Mouse (Mus musculus) forebrain, embryonic 10.5 days (tissue): ENCODE measurements around the gene Mknk1. TPM values are rescaled to one million over a fixed set of nuclear protein-coding genes. Genes with fewer than 3 reads are reported as not detected.

Experiments used
- DNase-seq: peaks from one replicate; pipeline ENCODE4 v3.0.0-alpha.2; 2017; ENCODE audit warnings: low spot score; ENCODE audit errors: extremely low spot score
- H3K27ac ChIP-seq: fragments of 300-500 bp; sonication (generic); 2 replicates; pipeline ENCODE4 v1.5.1; 2016; ENCODE audit warnings: mild to moderate bottlenecking
- H3K27me3 ChIP-seq: fragments of 300-500 bp; sonication (generic); 2 replicates; pipeline ENCODE4 v1.6.1; 2016; ENCODE audit warnings: mild to moderate bottlenecking; ENCODE audit not compliant: poor library complexity, severe bottlenecking
- H3K36me3 ChIP-seq: fragments of 300-500 bp; sonication (generic); replicated peaks from 2 replicates; pipeline ENCODE4 v1.6.1; 2016; ENCODE audit warnings: mild to moderate bottlenecking, moderate library complexity
- H3K4me1 ChIP-seq: fragments of 300-500 bp; sonication (generic); 2 replicates; pipeline ENCODE4 v1.6.1; 2016
- H3K4me3 ChIP-seq: fragments of 300-500 bp; sonication (generic); 2 replicates; pipeline ENCODE4 v1.5.1; 2016; ENCODE audit warnings: mild to moderate bottlenecking, moderate library complexity
- H3K9me3 ChIP-seq: fragments of 300-500 bp; sonication (generic); 2 replicates; pipeline ENCODE4 v1.6.1; 2016; ENCODE audit warnings: mild to moderate bottlenecking, moderate library complexity
- WGBS: fragments of 180-500 bp; shearing (Covaris S2); methylation state at CpG from one replicate; pipeline ENCODE4 v1.1.7; 2016; 5-methylcytosine and 5-hydroxymethylcytosine counted together
- polyA plus RNA-seq: library from polyadenylated mRNA; unstranded; fragments of >200 nt; fragmentation: Nextera tagmentation; extraction: Ambion mirVana; gene quantifications from 2 replicates; pipeline ENCODE4 v1.2.1, GENCODE M21; 2016

Mknk1 gene
- polyA plus RNA-seq, 1 experiment from 2014 or later: 26.5 TPM

- DNase-seq: peak; percentile 19
- no peaks in the 10 kb centered on the region for H3K9me3 ChIP-seq
- WGBS: 5% methylated on average over 4 of the region's 4 CpGs
- peaks cover 51% of the 10 kb centered on the region for H3K27me3 ChIP-seq
- H3K27ac ChIP-seq: peak overlapping the region; percentile 82
- peaks cover 19% of the 10 kb centered on the region for H3K4me1 ChIP-seq
- 0 out of 2 replicates have a peak, but pooled peaks cover 3% of the 10 kb centered on the region for H3K36me3 ChIP-seq
- peak overlapping the region; percentile 69 for H3K4me3 ChIP-seq
Measured at GRCm38 (mm10) chr4:115827535-115827887, 11.5 kb upstream of the Mknk1 start.

GRCm38 (mm10) chr4:115827888-115828571 lies 11.0 kb upstream of the Mknk1 start, which contains the start of gene Mob3c:
Mob3c (plus strand) TSS chr4:115828092.
- WGBS: under 1% methylated on average over 57 of the region's 57 CpGs
- peak; percentile 80 for DNase-seq
- Histone ChIP-seq H3K36me3 (0 out of 2 replicates have a peak, but pooled peaks cover 3% of the 10 kb centered on the region), H3K27ac (peak within 1 kb of the TSS; percentile 82), H3K27me3 (peaks cover 51% of the 10 kb centered on the region), H3K4me3 (peak within 1 kb of the TSS; percentile 69), H3K9me3 (no peaks in the 10 kb centered on the region), H3K4me1 (peaks cover 19% of the 10 kb centered on the region)

- peaks cover 51% of the 10 kb centered on the region for H3K27me3 ChIP-seq
- no peaks in the 10 kb centered on the region for H3K9me3 ChIP-seq
- no peak for DNase-seq
- 5% methylated on average over 8 of the region's 8 CpGs for WGBS
- H3K27ac ChIP-seq: peak overlapping the region; percentile 82; the same call in 1 of the 2 replicates
- peak overlapping the region; percentile 69 for H3K4me3 ChIP-seq
- peaks cover 19% of the 10 kb centered on the region for H3K4me1 ChIP-seq
- H3K36me3 ChIP-seq: 0 out of 2 replicates have a peak, but pooled peaks cover 3% of the 10 kb centered on the region
Measured at GRCm38 (mm10) chr4:115828572-115828902, 10.5 kb upstream of the Mknk1 start.

GRCm38 (mm10) chr4:115830491-115830890 lies 8.5 kb upstream of the Mknk1 start:
- Histone ChIP-seq H3K36me3 (0 out of 2 replicates have a peak, but pooled peaks cover 3% of the 10 kb centered on the region), H3K27me3 (peaks cover 49% of the 10 kb centered on the region), H3K4me1 (peaks cover 14% of the 10 kb centered on the region), H3K9me3 (no peaks in the 10 kb centered on the region), H3K27ac (no peak overlapping the region), H3K4me3 (no peak overlapping the region)
- no peak for DNase-seq
- WGBS: 87% methylated on average over 5 of the region's 5 CpGs

GRCm38 (mm10) chr4:115831221-115831620 lies 7.8 kb upstream of the Mknk1 start:
- 0 out of 2 replicates have a peak, but pooled peaks cover 3% of the 10 kb centered on the region for H3K36me3 ChIP-seq
- no peak overlapping the region for H3K27ac ChIP-seq
- no peak for DNase-seq
- no peak overlapping the region for H3K4me3 ChIP-seq
- no peaks in the 10 kb centered on the region for H3K9me3 ChIP-seq
- H3K4me1 ChIP-seq: peaks cover 14% of the 10 kb centered on the region
- 94% methylated on average over 22 of the region's 22 CpGs for WGBS
- peaks cover 42% of the 10 kb centered on the region for H3K27me3 ChIP-seq

GRCm38 (mm10) chr4:115832040-115832439 lies 7.0 kb upstream of the Mknk1 start:
- Histone ChIP-seq H3K4me1 (peaks cover 14% of the 10 kb centered on the region), H3K36me3 (0 out of 2 replicates have a peak, but pooled peaks cover 3% of the 10 kb centered on the region), H3K4me3 (no peak overlapping the region), H3K9me3 (no peaks in the 10 kb centered on the region), H3K27ac (no peak overlapping the region), H3K27me3 (peaks cover 34% of the 10 kb centered on the region)
- no peak for DNase-seq
- WGBS: 66% methylated on average over 2 of the region's 2 CpGs

GRCm38 (mm10) chr4:115835576-115835975 lies 3.4 kb upstream of the Mknk1 start:
- H3K4me3 ChIP-seq: no peak overlapping the region
- 85% methylated on average over 2 of the region's 2 CpGs for WGBS
- peaks cover 27% of the 10 kb centered on the region for H3K4me1 ChIP-seq
- 0 out of 2 replicates have a peak, but pooled peaks cover 3% of the 10 kb centered on the region for H3K36me3 ChIP-seq
- DNase-seq: no peak
- H3K27me3 ChIP-seq: peaks cover 9% of the 10 kb centered on the region
- no peaks in the 10 kb centered on the region for H3K9me3 ChIP-seq
- no peak overlapping the region for H3K27ac ChIP-seq

GRCm38 (mm10) chr4:115838196-115838595 lies 802 bp upstream of the Mknk1 start:
- no peaks in the 10 kb centered on the region for H3K9me3 ChIP-seq
- H3K27ac ChIP-seq: no peak overlapping the region
- peak overlapping the region; percentile 84 for H3K4me3 ChIP-seq
- peaks cover 27% of the 10 kb centered on the region for H3K4me1 ChIP-seq
- H3K36me3 ChIP-seq: 0 out of 2 replicates have a peak, but pooled peaks cover 2% of the 10 kb centered on the region
- H3K27me3 ChIP-seq: no peaks in the 10 kb centered on the region
- WGBS: 81% methylated on average over 4 of the region's 4 CpGs
- DNase-seq: no peak

- Histone ChIP-seq H3K36me3 (0 out of 2 replicates have a peak, but pooled peaks cover 2% of the 10 kb centered on the region), H3K27me3 (no peaks in the 10 kb centered on the region), H3K9me3 (no peaks in the 10 kb centered on the region), H3K27ac (no peak overlapping the region), H3K4me3 (peak overlapping the region; percentile 84), H3K4me1 (peaks cover 27% of the 10 kb centered on the region)
- DNase-seq: no peak
- 71% methylated on average over 4 of the region's 4 CpGs for WGBS
Measured at GRCm38 (mm10) chr4:115839956-115840355, 958 bp downstream of the Mknk1 start.

- Histone ChIP-seq H3K36me3 (0 out of 2 replicates have a peak, but pooled peaks cover 2% of the 10 kb centered on the region), H3K4me1 (peaks cover 27% of the 10 kb centered on the region), H3K9me3 (no peaks in the 10 kb centered on the region), H3K4me3 (no peak overlapping the region), H3K27me3 (no peaks in the 10 kb centered on the region), H3K27ac (no peak overlapping the region)
- no peak for DNase-seq
- WGBS: 87% methylated on average over 4 of the region's 4 CpGs
Measured at GRCm38 (mm10) chr4:115840842-115841241, 1.8 kb downstream of the Mknk1 start.

- Histone ChIP-seq H3K27me3 (no peaks in the 10 kb centered on the region), H3K4me3 (no peak overlapping the region), H3K27ac (no peak overlapping the region), H3K36me3 (peaks cover 30% of the 10 kb centered on the region), H3K9me3 (no peaks in the 10 kb centered on the region), H3K4me1 (peaks cover 13% of the 10 kb centered on the region; the same call in 1 of the 2 replicates)
- WGBS: 60% methylated on average over 2 of the region's 2 CpGs
- no peak for DNase-seq
Measured at GRCm38 (mm10) chr4:115846656-115847055, 7.7 kb downstream of the Mknk1 start.

GRCm38 (mm10) chr4:115847377-115847776 lies 8.4 kb downstream of the Mknk1 start:
- peaks cover 35% of the 10 kb centered on the region for H3K36me3 ChIP-seq
- H3K27ac ChIP-seq: no peak overlapping the region
- H3K9me3 ChIP-seq: no peaks in the 10 kb centered on the region
- no peaks in the 10 kb centered on the region for H3K27me3 ChIP-seq
- H3K4me1 ChIP-seq: peaks cover 13% of the 10 kb centered on the region; the same call in 1 of the 2 replicates
- WGBS: 62% methylated on average over 5 of the region's 5 CpGs
- DNase-seq: no peak
- no peak overlapping the region for H3K4me3 ChIP-seq

- H3K4me1 ChIP-seq: peaks cover 13% of the 10 kb centered on the region; the same call in 1 of the 2 replicates
- no peak overlapping the region for H3K27ac ChIP-seq
- H3K4me3 ChIP-seq: no peak overlapping the region
- peaks cover 41% of the 10 kb centered on the region for H3K36me3 ChIP-seq
- no peak for DNase-seq
- WGBS: 97% methylated on average over 1 of the region's 1 CpGs
- H3K9me3 ChIP-seq: no peaks in the 10 kb centered on the region
- no peaks in the 10 kb centered on the region for H3K27me3 ChIP-seq
Measured at GRCm38 (mm10) chr4:115848083-115848482, 9.1 kb downstream of the Mknk1 start.
